Mouse (Mus musculus) lung, embryonic 16.5 days (tissue): Measurements from ENCODE around the gene Fbxw4. TPM values are rescaled to one million over a fixed set of nuclear protein-coding genes. Genes with fewer than 3 reads are reported as not detected.

Experiments used
- ATAC-seq: fragments of 200-750 bp; cut with Nextera tagmentation; 2 replicates; pipeline ENCODE4 v1.8.0; 2017; ENCODE audit warnings: low read depth, mild to moderate bottlenecking, moderate library complexity
- H3K27ac ChIP-seq: fragments of 300-500 bp; sonication (generic); 2 replicates; pipeline ENCODE4 v1.5.1; 2014; ENCODE audit warnings: mild to moderate bottlenecking, control low read depth, low read length
- H3K27me3 ChIP-seq: fragments of 300-500 bp; sonication (generic); 2 replicates; pipeline ENCODE4 v1.6.1; 2014; ENCODE audit warnings: low read depth, low read length, mixed read lengths; ENCODE audit not compliant: control insufficient read depth, insufficient read depth
- H3K36me3 ChIP-seq: fragments of 300-500 bp; sonication (generic); 2 replicates; pipeline ENCODE4 v1.6.1; 2014; ENCODE audit warnings: low read length; ENCODE audit not compliant: control insufficient read depth, insufficient read depth
- H3K4me1 ChIP-seq: fragments of 300-500 bp; sonication (generic); replicated peaks from 2 replicates; pipeline ENCODE4 v1.6.1; 2014; ENCODE audit warnings: low read length, mixed read lengths; ENCODE audit not compliant: control insufficient read depth, insufficient read depth
- H3K4me2 ChIP-seq: fragments of 300-500 bp; sonication (generic); 2 replicates; pipeline ENCODE4 v1.6.1; 2014; ENCODE audit warnings: low read depth, low read length, control low read depth
- H3K4me3 ChIP-seq: fragments of 300-500 bp; sonication (generic); 2 replicates; pipeline ENCODE4 v1.5.1; 2014; ENCODE audit warnings: mild to moderate bottlenecking, low read length, control low read depth
- H3K9ac ChIP-seq: fragments of 300-500 bp; sonication (generic); 2 replicates; pipeline ENCODE4 v1.6.1; 2014; ENCODE audit warnings: low read length, control low read depth
- H3K9me3 ChIP-seq: fragments of 300-500 bp; sonication (generic); 2 replicates; pipeline ENCODE4 v1.6.1; 2016; ENCODE audit warnings: low read length; ENCODE audit not compliant: control insufficient read depth
- WGBS: fragments of 180-500 bp; shearing (Covaris S2); extraction: QIAGEN DNeasy Blood & Tissue Kit; methylation state at CpG from one replicate; pipeline ENCODE4 v1.1.7; 2014; 5-methylcytosine and 5-hydroxymethylcytosine counted together
- polyA plus RNA-seq: library from polyadenylated mRNA; unstranded; fragments of >200 nt; fragmentation: Nextera tagmentation; extraction: Ambion mirVana; gene quantifications from 2 replicates; pipeline ENCODE4 v1.2.1, GENCODE M21; 2015

Gene Fbxw4
- polyA plus RNA-seq, 1 experiment from 2014 or later = 4.3 TPM

- H3K36me3 ChIP-seq = no peaks in the 10 kb centered on the region
- H3K9ac ChIP-seq = no peak overlapping the region
- 62% methylated on average over 7 of the region's 7 CpGs for WGBS
- no peaks in the 10 kb centered on the region for H3K9me3 ChIP-seq
- H3K27ac ChIP-seq = no peak overlapping the region
- H3K4me2 ChIP-seq = no peak overlapping the region
- H3K4me1 ChIP-seq = peaks cover 4% of the 10 kb centered on the region
- H3K27me3 ChIP-seq = no peaks in the 10 kb centered on the region
- no peak for ATAC-seq
- H3K4me3 ChIP-seq = no peak overlapping the region
These were observed 39.1 kb downstream of the Fbxw4 start for GRCm38 (mm10) chr19:45621061-45621460.

GRCm38 (mm10) chr19:45619744-45620501 lies 40.2 kb downstream of the Fbxw4 start:
- 70% methylated on average over 14 of the region's 14 CpGs for WGBS
- Histone ChIP-seq H3K4me1 (peaks cover 10% of the 10 kb centered on the region), H3K27ac (no peak overlapping the region)

GRCm38 (mm10) chr19:45618184-45618583 lies 41.9 kb downstream of the Fbxw4 start:
- 64% methylated on average over 6 of the region's 6 CpGs for WGBS
- H3K4me1 ChIP-seq = peaks cover 13% of the 10 kb centered on the region
- no peak overlapping the region for H3K27ac ChIP-seq

More at GRCm38 (mm10) chr19:45619744-45620501, 40.2 kb downstream of the Fbxw4 start:
- Histone ChIP-seq H3K4me3 (no peak overlapping the region), H3K9me3 (no peaks in the 10 kb centered on the region), H3K9ac (no peak overlapping the region), H3K36me3 (no peaks in the 10 kb centered on the region), H3K4me2 (no peak overlapping the region), H3K27me3 (no peaks in the 10 kb centered on the region)
- no peak for ATAC-seq

GRCm38 (mm10) chr19:45616735-45617134 lies 43.4 kb downstream of the Fbxw4 start:
- Histone ChIP-seq H3K9ac (no peak overlapping the region), H3K4me2 (no peak overlapping the region), H3K9me3 (no peaks in the 10 kb centered on the region), H3K4me1 (peaks cover 13% of the 10 kb centered on the region), H3K36me3 (no peaks in the 10 kb centered on the region), H3K27me3 (no peaks in the 10 kb centered on the region), H3K4me3 (no peak overlapping the region), H3K27ac (no peak overlapping the region)
- WGBS = 36% methylated on average over 7 of the region's 7 CpGs
- ATAC-seq = no peak

More at GRCm38 (mm10) chr19:45618184-45618583, 41.9 kb downstream of the Fbxw4 start:
- H3K4me3 ChIP-seq = no peak overlapping the region
- H3K9me3 ChIP-seq = no peaks in the 10 kb centered on the region
- H3K36me3 ChIP-seq = no peaks in the 10 kb centered on the region
- H3K4me2 ChIP-seq = no peak overlapping the region
- no peak overlapping the region for H3K9ac ChIP-seq
- H3K27me3 ChIP-seq = no peaks in the 10 kb centered on the region
- ATAC-seq = peak; percentile 70; the same call in 1 of the 2 replicates

GRCm38 (mm10) chr19:45616214-45616518 lies 43.9 kb downstream of the Fbxw4 start:
- no peak overlapping the region for H3K4me2 ChIP-seq
- H3K27me3 ChIP-seq = no peaks in the 10 kb centered on the region
- peaks cover 13% of the 10 kb centered on the region for H3K4me1 ChIP-seq
- no peak for ATAC-seq
- no peak overlapping the region for H3K27ac ChIP-seq
- WGBS = 58% methylated on average over 4 of the region's 4 CpGs
- H3K9ac ChIP-seq = no peak overlapping the region
- H3K9me3 ChIP-seq = no peaks in the 10 kb centered on the region
- no peak overlapping the region for H3K4me3 ChIP-seq
- no peaks in the 10 kb centered on the region for H3K36me3 ChIP-seq

- WGBS = 66% methylated on average over 12 of the region's 12 CpGs
- peak; percentile 53; the same call in 1 of the 2 replicates for ATAC-seq
- no peak overlapping the region for H3K4me3 ChIP-seq
- no peak overlapping the region for H3K4me2 ChIP-seq
- no peak overlapping the region for H3K27ac ChIP-seq
- no peaks in the 10 kb centered on the region for H3K27me3 ChIP-seq
- H3K36me3 ChIP-seq = no peaks in the 10 kb centered on the region
- peaks cover 13% of the 10 kb centered on the region for H3K4me1 ChIP-seq
- H3K9me3 ChIP-seq = no peaks in the 10 kb centered on the region
- no peak overlapping the region for H3K9ac ChIP-seq
These were observed 44.5 kb downstream of the Fbxw4 start for GRCm38 (mm10) chr19:45615415-45616213.

GRCm38 (mm10) chr19:45614928-45615327 lies 45.2 kb downstream of the Fbxw4 start:
- no peaks in the 10 kb centered on the region for H3K27me3 ChIP-seq
- H3K9me3 ChIP-seq = no peaks in the 10 kb centered on the region
- no peak overlapping the region for H3K4me3 ChIP-seq
- peaks cover 13% of the 10 kb centered on the region for H3K4me1 ChIP-seq
- no peak for ATAC-seq
- no peak overlapping the region for H3K4me2 ChIP-seq
- H3K36me3 ChIP-seq = no peaks in the 10 kb centered on the region
- WGBS = 74% methylated on average over 3 of the region's 3 CpGs
- no peak overlapping the region for H3K9ac ChIP-seq
- H3K27ac ChIP-seq = no peak overlapping the region

- Histone ChIP-seq H3K9ac (no peak overlapping the region), H3K27me3 (no peaks in the 10 kb centered on the region), H3K4me3 (no peak overlapping the region), H3K4me2 (no peak overlapping the region), H3K4me1 (peaks cover 13% of the 10 kb centered on the region), H3K27ac (no peak overlapping the region), H3K9me3 (no peaks in the 10 kb centered on the region), H3K36me3 (no peaks in the 10 kb centered on the region)
- no peak; the same call in 1 of the 2 replicates for ATAC-seq
- 63% methylated on average over 8 of the region's 8 CpGs for WGBS
These were observed 45.7 kb downstream of the Fbxw4 start for GRCm38 (mm10) chr19:45614375-45614774.

GRCm38 (mm10) chr19:45610823-45611222 lies 49.3 kb downstream of the Fbxw4 start:
- no peak overlapping the region for H3K4me3 ChIP-seq
- no peaks in the 10 kb centered on the region for H3K36me3 ChIP-seq
- no peak overlapping the region for H3K9ac ChIP-seq
- peaks cover 8% of the 10 kb centered on the region for H3K4me1 ChIP-seq
- no peaks in the 10 kb centered on the region for H3K9me3 ChIP-seq
- H3K27me3 ChIP-seq = no peaks in the 10 kb centered on the region
- H3K27ac ChIP-seq = no peak overlapping the region
- H3K4me2 ChIP-seq = no peak overlapping the region
- ATAC-seq = no peak
- 79% methylated on average over 5 of the region's 5 CpGs for WGBS
